In genomic region chr2:91642825-91643415, GRCm38 (mm10) we compare ENCODE assay signal across 25 mouse cellular contexts. TPM values are rescaled to one million over a fixed set of nuclear protein-coding genes. Genes with fewer than 3 reads are reported as not detected.
A peak's percentile ranks its signal among the peaks of the same experiment; 100 is the strongest.
DNase-seq lines count a peak whose midpoint lies in the region; ATAC-seq and TF ChIP-seq lines count a peak whose summit lies in the region.
"Had no signal": no experiment of that assay in that cellular context is flagged by ENCODE, and none has a peak within 500 bp of the region (broad histone marks: within the 10 kb centered on the region; RNA-seq: fewer than 3 reads in every experiment).

No protein-coding gene starts in this region.

- H3K9me3 ChIP-seq in intestine, embryonic 15.5 days: no peaks in the 10 kb centered on the region
- H3K9me3 ChIP-seq in intestine, postnatal 0 days (ENCODE audit: control insufficient read depth): no peaks in the 10 kb centered on the region
- no peaks in the 10 kb centered on the region for H3K9me3 ChIP-seq in liver, embryonic 12.5 days (replicated peaks)
- no peaks in the 10 kb centered on the region for H3K9me3 ChIP-seq in hindbrain, embryonic 11.5 days (ENCODE audit: control insufficient read depth, low read length)
- H3K9me3 ChIP-seq: embryonic facial prominence, embryonic 13.5 days; forebrain, embryonic 10.5 days; G1E; hindbrain, embryonic 15.5 days; limb, embryonic 12.5 days; lung, embryonic 15.5 days; midbrain, embryonic 12.5 days had no signal

- TF ChIP-seq POLR2A in myocyte (IDR thresholded peaks at IDR 0.05; ENCODE audit: insufficient read length, low read depth): no peak

- H3ac ChIP-seq in myocyte (ENCODE audit: control insufficient read depth, insufficient read length): no peak overlapping the region

- H3K36me3 ChIP-seq in intestine, embryonic 15.5 days: peaks cover 33% of the 10 kb centered on the region
- H3K36me3 ChIP-seq in intestine, postnatal 0 days (ENCODE audit: control insufficient read depth, insufficient read depth): peaks cover 47% of the 10 kb centered on the region
- H3K36me3 ChIP-seq in liver, embryonic 12.5 days: peaks cover 54% of the 10 kb centered on the region
- H3K36me3 ChIP-seq in myocyte (ENCODE audit: control insufficient read depth, insufficient read depth): peaks cover 39% of the 10 kb centered on the region
- peaks cover 19% of the 10 kb centered on the region for H3K36me3 ChIP-seq in hindbrain, embryonic 11.5 days (ENCODE audit: control insufficient read depth, insufficient read depth, low read length)

- peaks cover 12% of the 10 kb centered on the region for H3K79me2 ChIP-seq in myocyte (ENCODE audit: control insufficient read depth, insufficient read depth)

- TF ChIP-seq CTCF in intestine, postnatal 0 days (IDR thresholded peaks at IDR 0.05; ENCODE audit: low read depth): no peak

- peak; percentile 75 for ATAC-seq in intestine, embryonic 15.5 days
- ATAC-seq in intestine, postnatal 0 days: no peak
- ATAC-seq in erythroblast, adult 5-6 weeks (replicated peaks; ENCODE audit: low FRiP score, poor library complexity, severe bottlenecking): peak; percentile 41
- peak; percentile 84 for ATAC-seq in liver, embryonic 12.5 days
- no peak for ATAC-seq in hindbrain, embryonic 11.5 days (ENCODE audit: low FRiP score)
- ATAC-seq: CD4-positive, CD25-positive, alpha-beta regulatory T cell, adult 4 months had no signal

- WGBS in intestine, embryonic 15.5 days: 71% methylated on average over 2 of the region's 2 CpGs
- 55% methylated on average over 2 of the region's 2 CpGs for WGBS in intestine, postnatal 0 days
- WGBS in liver, embryonic 12.5 days (ENCODE audit: insufficient replicate concordance): 68% methylated on average over 2 of the region's 2 CpGs
- WGBS in hindbrain, embryonic 11.5 days: 94% methylated on average over 2 of the region's 2 CpGs

- H3K4me2 ChIP-seq in intestine, embryonic 15.5 days (replicated peaks): no peak overlapping the region
- no peak overlapping the region for H3K4me2 ChIP-seq in intestine, postnatal 0 days (replicated peaks; ENCODE audit: low read depth)
- H3K4me2 ChIP-seq in liver, embryonic 12.5 days: peak overlapping the region; percentile 48
- H3K4me2 ChIP-seq in myocyte (ENCODE audit: low read depth): no peak overlapping the region
- H3K4me2 ChIP-seq in hindbrain, embryonic 11.5 days (replicated peaks; ENCODE audit: low read depth, low read length): no peak overlapping the region
- H3K4me2 ChIP-seq: embryonic facial prominence, embryonic 13.5 days; hindbrain, embryonic 15.5 days; limb, embryonic 12.5 days; lung, embryonic 15.5 days; midbrain, embryonic 12.5 days had no signal

- no peak for DNase-seq in urinary bladder, postnatal 25 days (ENCODE audit: low spot score)
- DNase-seq in hindbrain, embryonic 11.5 days (ENCODE audit: low spot score): no peak
- no peak for DNase-seq in right cerebral cortex, postnatal 4 days
- DNase-seq: adrenal gland, adult 2 months; cerebellum, adult 9-11 months; heart, postnatal 36 days; kidney, adult 11 months; kidney, postnatal 36 days; layer of hippocampus, adult 9-11 months; right cerebral cortex, postnatal 14 days had no signal

- no peaks in the 10 kb centered on the region for H3K27me3 ChIP-seq in intestine, embryonic 15.5 days (replicated peaks)
- H3K27me3 ChIP-seq in intestine, postnatal 0 days (replicated peaks; ENCODE audit: control insufficient read depth, insufficient read depth, low read length): no peaks in the 10 kb centered on the region
- H3K27me3 ChIP-seq in liver, embryonic 12.5 days (replicated peaks): no peaks in the 10 kb centered on the region
- no peaks in the 10 kb centered on the region for H3K27me3 ChIP-seq in myocyte (ENCODE audit: control insufficient read depth, insufficient read depth, insufficient read length)
- H3K27me3 ChIP-seq in hindbrain, embryonic 11.5 days (ENCODE audit: control insufficient read depth, insufficient read depth, low read length): no peaks in the 10 kb centered on the region
- H3K27me3 ChIP-seq: embryonic facial prominence, embryonic 13.5 days; hindbrain, embryonic 15.5 days; limb, embryonic 12.5 days; lung, embryonic 15.5 days; midbrain, embryonic 12.5 days had no signal

- H3K4me3 ChIP-seq in intestine, embryonic 15.5 days (replicated peaks): no peak overlapping the region
- H3K4me3 ChIP-seq in intestine, postnatal 0 days (ENCODE audit: low read depth, low read length): no peak overlapping the region
- H3K4me3 ChIP-seq in liver, embryonic 12.5 days: no peak overlapping the region
- H3K4me3 ChIP-seq in myocyte: no peak overlapping the region
- no peak overlapping the region for H3K4me3 ChIP-seq in hindbrain, embryonic 11.5 days (ENCODE audit: low read depth, low read length)
- H3K4me3 ChIP-seq: embryonic facial prominence, embryonic 13.5 days; forebrain, embryonic 10.5 days; hindbrain, embryonic 15.5 days; limb, embryonic 12.5 days; lung, embryonic 15.5 days; midbrain, embryonic 12.5 days had no signal

- 0 out of 2 replicates have a peak, but pooled peaks cover 2% of the 10 kb centered on the region for H3K4me1 ChIP-seq in intestine, embryonic 15.5 days (replicated peaks)
- H3K4me1 ChIP-seq in intestine, postnatal 0 days (replicated peaks; ENCODE audit: control insufficient read depth, insufficient read depth, low read length): no peaks in the 10 kb centered on the region
- H3K4me1 ChIP-seq in liver, embryonic 12.5 days: peaks cover 46% of the 10 kb centered on the region
- H3K4me1 ChIP-seq in hindbrain, embryonic 11.5 days (replicated peaks; ENCODE audit: control insufficient read depth, insufficient read depth, low read length): no peaks in the 10 kb centered on the region
- H3K4me1 ChIP-seq: forebrain, embryonic 10.5 days; hindbrain, embryonic 15.5 days; limb, embryonic 12.5 days; lung, embryonic 15.5 days; midbrain, embryonic 12.5 days had no signal

- no peak overlapping the region for H3K9ac ChIP-seq in intestine, embryonic 15.5 days
- H3K9ac ChIP-seq in intestine, postnatal 0 days (ENCODE audit: low read depth, low read length): no peak overlapping the region
- peak overlapping the region; percentile 41; the same call in 1 of the 2 replicates for H3K9ac ChIP-seq in liver, embryonic 12.5 days
- no peak overlapping the region for H3K9ac ChIP-seq in hindbrain, embryonic 11.5 days (ENCODE audit: low read depth, low read length)
- H3K9ac ChIP-seq: embryonic facial prominence, embryonic 13.5 days; hindbrain, embryonic 15.5 days; limb, embryonic 12.5 days; lung, embryonic 15.5 days; midbrain, embryonic 12.5 days had no signal

- no peak overlapping the region for H3K27ac ChIP-seq in intestine, embryonic 15.5 days
- H3K27ac ChIP-seq in intestine, postnatal 0 days (ENCODE audit: low read depth, low read length): no peak overlapping the region
- peak overlapping the region; percentile 77 for H3K27ac ChIP-seq in liver, embryonic 12.5 days
- no peak overlapping the region for H3K27ac ChIP-seq in hindbrain, embryonic 11.5 days (ENCODE audit: low read depth, low read length)
- H3K27ac ChIP-seq: embryonic facial prominence, embryonic 13.5 days; forebrain, embryonic 10.5 days; hindbrain, embryonic 15.5 days; limb, embryonic 12.5 days; lung, embryonic 15.5 days; macrophage; midbrain, embryonic 12.5 days had no signal

TF ChIP-seq in myocyte, 11 proteins besides CTCF, POLR2A, EP300 and RAD21:
- TF ChIP-seq MAX (IDR thresholded peaks at IDR 0.05; ENCODE audit: low read depth) (no peak), SRF (IDR thresholded peaks at IDR 0.05; ENCODE audit: control insufficient read depth, insufficient read length, low read depth) (no peak), REST (IDR thresholded peaks at IDR 0.05; ENCODE audit: insufficient read depth, insufficient read length) (no peak), POLR2AphosphoS2 (IDR thresholded peaks at IDR 0.05; ENCODE audit: insufficient read length, low read depth) (peak; percentile 35)

RNA-seq across cellular contexts. Expression of gene Zfp408, which starts 6.7 kb away (rescaled TPM):
- polyA plus RNA-seq in intestine, embryonic 15.5 days (2015; fragmentation: Nextera tagmentation; extraction: Ambion mirVana): 7.8 and 8.0 TPM in 2 replicates
- 2.6 and 3.3 TPM in 2 replicates for polyA plus RNA-seq in intestine, postnatal 0 days (2015; fragmentation: Nextera tagmentation; extraction: Ambion mirVana)
- total RNA-seq in erythroblast, adult 5-6 weeks (2015; ENCODE audit: low replicate concordance): 0.77 and 1.0 TPM in 2 replicates
- 2.1 and 6.5 TPM in 2 replicates for total RNA-seq in erythroblast, adult 5-6 weeks (2017; ENCODE audit: low replicate concordance)
- 5.0 and 5.9 TPM in 2 replicates for polyA plus RNA-seq in liver, embryonic 12.5 days (2016; fragmentation: Nextera tagmentation; extraction: Ambion mirVana)
- 11.8 TPM for polyA plus RNA-seq in myocyte (2012; fragmentation: generic; extraction: Trizol)
- 6.5 and 10.2 TPM in 2 replicates for polyA plus RNA-seq in hindbrain, embryonic 11.5 days (2014; fragmentation: Nextera tagmentation; extraction: Ambion mirVana)

RNA-seq across cellular contexts. Expression of gene F2, which starts 6.7 kb away (rescaled TPM):
- 3.4 and 7.2 TPM in 2 replicates for polyA plus RNA-seq in intestine, embryonic 15.5 days (2015; fragmentation: Nextera tagmentation; extraction: Ambion mirVana)
- 3.0 and 3.7 TPM in 2 replicates for polyA plus RNA-seq in intestine, postnatal 0 days (2015; fragmentation: Nextera tagmentation; extraction: Ambion mirVana)
- not detected in 2 replicates for total RNA-seq in erythroblast, adult 5-6 weeks (2015; ENCODE audit: low replicate concordance)
- total RNA-seq in erythroblast, adult 5-6 weeks (2017; ENCODE audit: low replicate concordance): not detected in 2 replicates
- 121 and 125 TPM in 2 replicates for polyA plus RNA-seq in liver, embryonic 12.5 days (2016; fragmentation: Nextera tagmentation; extraction: Ambion mirVana)
- polyA plus RNA-seq in myocyte (2012; fragmentation: generic; extraction: Trizol): 6.2 TPM
- 0.27 and 0.29 TPM in 2 replicates for polyA plus RNA-seq in hindbrain, embryonic 11.5 days (2014; fragmentation: Nextera tagmentation; extraction: Ambion mirVana)
- total RNA-seq: granulocyte monocyte progenitor cell, adult 5-6 weeks; heart, postnatal 36 days had no signal
- polyA plus RNA-seq: forebrain, embryonic 10.5 days; macrophage; midbrain, embryonic 12.5 days had no signal

RNA-seq across cellular contexts. Expression of gene Arhgap1, which starts 6.7 kb away (rescaled TPM):
- polyA plus RNA-seq in intestine, embryonic 15.5 days (2015; fragmentation: Nextera tagmentation; extraction: Ambion mirVana): 140 and 143 TPM in 2 replicates
- polyA plus RNA-seq in intestine, postnatal 0 days (2015; fragmentation: Nextera tagmentation; extraction: Ambion mirVana): 92.3 and 94.0 TPM in 2 replicates
- 39.5 and 46.7 TPM in 2 replicates for total RNA-seq in erythroblast, adult 5-6 weeks (2015; ENCODE audit: low replicate concordance)
- total RNA-seq in erythroblast, adult 5-6 weeks (2017; ENCODE audit: low replicate concordance): 29.9 and 33.3 TPM in 2 replicates
- polyA plus RNA-seq in liver, embryonic 12.5 days (2016; fragmentation: Nextera tagmentation; extraction: Ambion mirVana): 59.8 and 66.1 TPM in 2 replicates
- 52.7 TPM for polyA plus RNA-seq in myocyte (2012; fragmentation: generic; extraction: Trizol)
- 79.6 and 86.8 TPM in 2 replicates for polyA plus RNA-seq in hindbrain, embryonic 11.5 days (2014; fragmentation: Nextera tagmentation; extraction: Ambion mirVana)

Comparison
In these comparisons a context has a peak if more than half of its experiments do, and no peak if none do; other contexts are left out.
1. ATAC-seq: peak in intestine, embryonic 15.5 days (single experiment), erythroblast, adult 5-6 weeks (single experiment) and liver, embryonic 12.5 days (single experiment); none in intestine, postnatal 0 days (single experiment) and hindbrain, embryonic 11.5 days (single experiment).
2. RNA of gene F2, which starts 6.7 kb away (polyA plus RNA-seq): 121 to 125 TPM in liver, embryonic 12.5 days; 6.2 TPM in myocyte (single experiment), 3.0 to 3.7 TPM in intestine, postnatal 0 days, 3.4 to 7.2 TPM in intestine, embryonic 15.5 days and 0.27 to 0.29 TPM in hindbrain, embryonic 11.5 days; every median in the first group is over 10 times any median in the second.